Mouse (Mus musculus): ENCODE measurements around the gene Ccna1.

GRCm38 (mm10) chr3:55065738-55066665, 10.7 kb upstream of the Ccna1 start:
- no peak for TF ChIP-seq CHD2 (IDR thresholded peaks at IDR 0.05; ENCODE audit: low read depth, low read length)
- TF ChIP-seq ZNF384 (IDR thresholded peaks at IDR 0.05; ENCODE audit: low read depth, low read length): no peak
